Mouse (Mus musculus): ENCODE measurements around the gene Tmem170b. TPM values are rescaled to one million over a fixed set of nuclear protein-coding genes. Genes with fewer than 3 reads are reported as not detected.

The Tmem170b gene
- 10 to 100 TPM; 23.0 to 29.0 TPM for total RNA-seq (2021)
- long read RNA-seq, experiment 1, full-length matches to known transcripts, result 2 of 4 reads
- long read RNA-seq, experiment 1, partial matches to known transcripts, result 0 of 4 reads
- long read RNA-seq, experiment 1, other reads (novel, unspliced or antisense), result 2 of 4 reads
- long read RNA-seq, experiment 2, full-length matches to known transcripts, result 1 of 1 reads
- long read RNA-seq, experiment 2, partial matches to known transcripts, result 0 of 1 reads
- long read RNA-seq, experiment 2, other reads (novel, unspliced or antisense), result 0 of 1 reads

- DNase-seq, result peak; percentile 97
Observed at GRCm38 (mm10) chr13:41605099-41606010, at the start of gene Tmem170b. TSS of gene Tmem170b (plus strand) at chr13:41605907.

DNA sequence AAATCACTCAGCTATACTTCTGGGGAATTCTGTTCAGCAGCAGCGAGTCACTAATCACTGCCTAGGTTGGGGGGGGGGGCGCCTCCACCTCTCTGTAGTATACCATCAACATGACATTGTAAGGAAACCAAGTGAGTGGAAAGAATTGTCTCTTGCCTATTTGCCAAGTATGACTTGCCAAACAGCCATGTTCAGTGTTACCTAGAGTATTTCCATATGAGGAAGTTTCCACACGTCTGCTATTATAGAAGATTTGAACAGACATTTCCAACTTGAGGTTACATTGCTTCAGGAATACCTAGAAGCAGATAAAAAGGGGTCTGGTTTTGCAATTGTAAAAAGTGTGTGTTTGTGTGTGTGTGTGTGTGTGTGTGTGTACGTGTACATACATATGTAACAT is 44.7 kb upstream of the Tmem170b start:
- no peak for DNase-seq

GRCm38 (mm10) chr13:41568421-41568820 is 37.3 kb upstream of the Tmem170b start:
- no peak for DNase-seq

GRCm38 (mm10) chr13:41568926-41569325 is 36.8 kb upstream of the Tmem170b start:
- no peak for DNase-seq

GRCm38 (mm10) chr13:41569776-41570175 is 35.9 kb upstream of the Tmem170b start:
- no peak for DNase-seq

- DNase-seq, result peak; percentile 50 to 82
Observed at GRCm38 (mm10) chr13:41571368-41572350, 34.0 kb upstream of the Tmem170b start.

- no peak for DNase-seq
Observed at GRCm38 (mm10) chr13:41572351-41572735, 33.4 kb upstream of the Tmem170b start.

DNA sequence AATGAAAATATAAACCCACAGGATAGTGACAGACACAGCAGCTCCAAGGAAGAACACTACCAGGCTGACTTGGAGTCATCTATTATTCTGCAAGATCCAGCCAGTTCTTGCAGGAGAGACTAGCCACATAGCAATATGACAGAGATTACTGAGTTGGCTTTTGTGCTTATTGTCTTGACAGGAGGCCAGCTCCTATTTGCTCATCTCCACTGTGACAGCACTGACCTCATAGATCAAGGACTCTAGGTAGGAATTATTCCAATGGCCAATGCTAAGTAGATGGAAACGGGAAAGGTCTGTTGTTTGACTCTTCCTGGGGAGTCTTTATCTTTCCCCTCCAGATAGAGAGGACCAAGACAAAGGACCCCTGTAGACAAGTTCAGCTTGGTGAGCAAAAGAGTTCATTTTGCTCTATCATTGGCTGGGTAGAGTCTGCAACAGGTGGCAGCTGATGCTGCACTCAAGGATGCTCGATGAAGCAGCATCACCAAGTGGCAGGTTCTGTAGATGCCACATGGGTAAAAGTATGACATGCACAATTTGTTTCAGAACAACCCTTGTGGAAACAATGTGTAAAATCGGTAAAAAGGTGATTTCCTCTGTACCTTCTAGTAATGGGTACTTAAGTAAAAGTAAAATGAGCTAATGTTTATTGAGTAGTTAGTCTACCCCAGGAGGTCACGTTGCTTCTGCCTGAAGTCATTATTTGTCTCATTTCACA is 32.4 kb upstream of the Tmem170b start:
- DNase-seq, result peak; percentile 27 to 41

- no peak for DNase-seq
Observed at GRCm38 (mm10) chr13:41581058-41581457, 24.6 kb upstream of the Tmem170b start.

- DNase-seq, result peak in 1 of 2 experiments; percentile 24
Observed at GRCm38 (mm10) chr13:41583666-41584357, 21.9 kb upstream of the Tmem170b start.

- no peak for DNase-seq
Observed at GRCm38 (mm10) chr13:41584358-41584680, 21.4 kb upstream of the Tmem170b start.

- no peak for DNase-seq
Observed at GRCm38 (mm10) chr13:41584896-41585295, 20.8 kb upstream of the Tmem170b start.

DNA sequence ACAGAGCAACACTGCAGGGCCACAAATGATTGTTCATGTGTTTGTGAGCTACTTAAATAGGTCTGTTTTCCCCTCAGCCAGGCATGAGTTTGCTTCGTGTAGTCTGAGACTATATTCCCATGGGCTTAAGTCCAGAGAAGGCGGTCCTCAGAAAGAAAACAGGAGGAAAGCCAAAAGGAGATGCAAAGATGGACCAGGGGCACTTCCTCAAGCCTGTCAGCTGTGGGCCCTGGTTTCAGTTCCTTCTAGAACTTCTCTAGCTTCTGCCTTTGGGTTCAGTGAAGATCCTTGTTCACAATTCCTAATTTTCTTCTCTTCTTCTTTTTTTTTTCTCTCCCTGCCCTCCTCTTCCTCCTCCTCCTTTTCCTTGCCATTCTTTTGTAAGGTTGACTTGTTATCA is 9.0 kb upstream of the Tmem170b start:
- no peak for DNase-seq

- no peak for DNase-seq
Observed at GRCm38 (mm10) chr13:41599977-41600376, 5.7 kb upstream of the Tmem170b start.

DNA sequence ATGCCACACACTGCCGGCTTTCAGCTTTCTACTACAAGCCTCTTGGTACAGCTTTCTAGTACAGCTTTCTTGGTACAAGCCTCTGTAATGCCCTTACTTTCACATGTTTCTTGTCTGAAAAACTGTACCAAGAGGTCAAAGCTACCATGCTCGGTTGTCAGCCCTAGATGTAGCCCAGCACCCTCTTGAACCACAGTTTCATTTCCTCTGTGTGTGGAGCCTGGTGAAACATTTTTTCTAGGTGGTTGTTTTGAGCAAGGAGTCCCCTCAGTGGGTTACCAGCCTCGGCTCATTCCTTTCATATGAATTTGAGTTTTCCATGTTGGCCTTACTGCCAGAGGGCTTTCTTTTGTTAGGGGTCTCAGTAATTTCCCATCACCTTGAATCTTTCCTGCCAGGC is 4.7 kb upstream of the Tmem170b start:
- no peak for DNase-seq

GRCm38 (mm10) chr13:41603921-41604466 is 1.7 kb upstream of the Tmem170b start:
- no peak for DNase-seq

GRCm38 (mm10) chr13:41606081-41607000 is 634 bp downstream of the Tmem170b start:
- DNase-seq, result peak; percentile 50 to 55

DNA sequence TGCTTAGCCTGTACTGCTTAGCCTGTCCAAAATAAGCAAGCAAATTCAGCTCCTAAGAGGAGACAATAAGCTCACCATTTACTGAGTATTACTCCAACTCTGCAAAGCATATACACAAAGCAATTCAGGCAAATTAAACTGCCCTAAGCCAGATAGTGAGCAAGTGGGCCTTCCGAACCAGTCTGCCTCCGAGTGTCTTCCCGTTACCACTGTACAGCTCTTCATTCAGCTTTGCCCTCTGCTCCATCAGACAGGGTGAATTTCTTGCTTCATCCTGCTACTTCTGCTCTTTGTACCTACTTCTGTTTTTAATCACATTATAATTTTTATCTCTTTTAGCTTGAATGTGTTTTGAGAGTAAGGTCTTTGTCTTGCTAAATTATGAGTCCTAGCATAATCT is 1.9 kb downstream of the Tmem170b start:
- no peak for DNase-seq

GRCm38 (mm10) chr13:41608559-41608958 is 2.9 kb downstream of the Tmem170b start:
- no peak for DNase-seq

Measured in adrenal gland, postnatal 36 days (tissue).